Mouse (Mus musculus) retina, adult 2 months (tissue): Measurements from ENCODE around the gene Gm10037.
"Not testable (repeated sequence)": the region's sequence is repeated elsewhere in the genome, so short reads cannot be mapped to it uniquely, and the experiment has no call there.

Experiments used
- DNase-seq: peaks from one replicate; pipeline ENCODE4 v3.0.0-alpha.2; 2012; ENCODE audit warnings: low read depth, low spot score

Gm10037 gene

GRCm38 (mm10) chr13:67876049-67876698 is 45.3 kb downstream of the Gm10037 start:
- DNase-seq, result not testable (repeated sequence)

- DNase-seq, result no peak
Measured at GRCm38 (mm10) chr13:67876699-67877254, 45.9 kb downstream of the Gm10037 start.

GRCm38 (mm10) chr13:67883966-67884365 is 53.1 kb downstream of the Gm10037 start:
- DNase-seq, result no peak
